Mouse (Mus musculus) embryonic facial prominence, embryonic 12.5 days (tissue): Measurements from ENCODE around the gene Knop1. TPM values are rescaled to one million over a fixed set of nuclear protein-coding genes. Genes with fewer than 3 reads are reported as not detected.
A peak's percentile ranks its signal among the peaks of the same experiment; 100 is the strongest.

Experiments used
- ATAC-seq: fragments of 200-750 bp; cut with Nextera tagmentation; 2 replicates; pipeline ENCODE4 v1.8.0; 2017; ENCODE audit not compliant: insufficient number of reproducible peaks, insufficient read depth, low FRiP score, low TSS enrichment
- H3K27ac ChIP-seq: fragments of 300-500 bp; sonication (generic); 2 replicates; pipeline ENCODE4 v1.5.1; 2016; ENCODE audit warnings: mild to moderate bottlenecking
- H3K27me3 ChIP-seq: fragments of 300-500 bp; sonication (generic); 2 replicates; pipeline ENCODE4 v1.6.1; 2016; ENCODE audit warnings: mild to moderate bottlenecking, moderate library complexity
- H3K36me3 ChIP-seq: fragments of 300-500 bp; sonication (generic); 2 replicates; pipeline ENCODE4 v1.6.1; 2016; ENCODE audit warnings: mild to moderate bottlenecking
- H3K4me1 ChIP-seq: fragments of 300-500 bp; sonication (generic); 2 replicates; pipeline ENCODE4 v1.6.1; 2016
- H3K4me2 ChIP-seq: fragments of 300-500 bp; sonication (generic); replicated peaks from 2 replicates; pipeline ENCODE4 v1.6.1; 2016; ENCODE audit warnings: mild to moderate bottlenecking, moderate library complexity
- H3K4me3 ChIP-seq: fragments of 300-500 bp; sonication (generic); 2 replicates; pipeline ENCODE4 v1.5.1; 2016; ENCODE audit warnings: mild to moderate bottlenecking
- H3K9ac ChIP-seq: fragments of 300-500 bp; sonication (generic); 2 replicates; pipeline ENCODE4 v1.6.1; 2016; ENCODE audit warnings: mild to moderate bottlenecking, moderate library complexity
- H3K9me3 ChIP-seq: fragments of 300-500 bp; sonication (generic); 2 replicates; pipeline ENCODE4 v1.6.1; 2016; ENCODE audit warnings: mild to moderate bottlenecking, moderate library complexity
- WGBS: fragments of 180-500 bp; shearing (Covaris S2); methylation state at CpG from one replicate; pipeline ENCODE4 v1.1.7; 2016; 5-methylcytosine and 5-hydroxymethylcytosine counted together
- polyA plus RNA-seq: library from polyadenylated mRNA; unstranded; fragments of >200 nt; fragmentation: Nextera tagmentation; extraction: Ambion mirVana; gene quantifications from 2 replicates; pipeline ENCODE4 v1.2.1, GENCODE M21; 2016

The Knop1 gene
- polyA plus RNA-seq, 1 experiment from 2014 or later = 120 TPM

GRCm38 (mm10) chr7:118879466-118880029, 23.5 kb upstream of the Knop1 start:
- ATAC-seq = no peak
- no peak overlapping the region for H3K4me2 ChIP-seq
- H3K9ac ChIP-seq = no peak overlapping the region
- no peaks in the 10 kb centered on the region for H3K27me3 ChIP-seq
- H3K36me3 ChIP-seq = no peaks in the 10 kb centered on the region
- no peaks in the 10 kb centered on the region for H3K9me3 ChIP-seq
- no peak overlapping the region for H3K4me3 ChIP-seq
- H3K4me1 ChIP-seq = no peaks in the 10 kb centered on the region
- H3K27ac ChIP-seq = no peak overlapping the region
- 78% methylated on average over 3 of the region's 3 CpGs for WGBS

- Histone ChIP-seq H3K4me2 (no peak overlapping the region), H3K27ac (no peak overlapping the region), H3K9me3 (no peaks in the 10 kb centered on the region), H3K36me3 (no peaks in the 10 kb centered on the region), H3K27me3 (no peaks in the 10 kb centered on the region), H3K4me1 (no peaks in the 10 kb centered on the region), H3K4me3 (no peak overlapping the region), H3K9ac (no peak overlapping the region)
- no peak for ATAC-seq
- 63% methylated on average over 2 of the region's 2 CpGs for WGBS
Observed at GRCm38 (mm10) chr7:118865362-118865761, 9.3 kb upstream of the Knop1 start.

- H3K4me3 ChIP-seq = no peak overlapping the region
- H3K4me1 ChIP-seq = peaks cover 12% of the 10 kb centered on the region; the same call in 1 of the 2 replicates
- no peak overlapping the region for H3K9ac ChIP-seq
- no peaks in the 10 kb centered on the region for H3K27me3 ChIP-seq
- ATAC-seq = no peak
- 91% methylated on average over 1 of the region's 1 CpGs for WGBS
- H3K9me3 ChIP-seq = no peaks in the 10 kb centered on the region
- H3K36me3 ChIP-seq = no peaks in the 10 kb centered on the region
- no peak overlapping the region for H3K4me2 ChIP-seq
- no peak overlapping the region for H3K27ac ChIP-seq
Observed at GRCm38 (mm10) chr7:118858640-118859039, 2.6 kb upstream of the Knop1 start.

GRCm38 (mm10) chr7:118855171-118855876, 730 bp downstream of the Knop1 start, which contains the start of gene Iqck:
TSS of gene Iqck (plus strand) at chr7:118855752.
- WGBS = under 1% methylated on average over 57 of the region's 57 CpGs
- no peaks in the 10 kb centered on the region for H3K27me3 ChIP-seq
- H3K4me1 ChIP-seq = peaks cover 12% of the 10 kb centered on the region; the same call in 1 of the 2 replicates
- peak; percentile 94 for ATAC-seq
- H3K9me3 ChIP-seq = no peaks in the 10 kb centered on the region
- peak within 1 kb of the TSS; percentile 83 for H3K4me3 ChIP-seq
- peak within 1 kb of the TSS; percentile 68; the same call in 1 of the 2 replicates for H3K27ac ChIP-seq
- H3K4me2 ChIP-seq = peak within 1 kb of the TSS; percentile 64
- peak within 1 kb of the TSS; percentile 67 for H3K9ac ChIP-seq
- peaks cover 29% of the 10 kb centered on the region for H3K36me3 ChIP-seq

GRCm38 (mm10) chr7:118854606-118855005, 1.4 kb downstream of the Knop1 start:
- Histone ChIP-seq H3K4me3 (peak overlapping the region; percentile 83), H3K36me3 (peaks cover 36% of the 10 kb centered on the region), H3K9me3 (no peaks in the 10 kb centered on the region), H3K4me1 (peaks cover 12% of the 10 kb centered on the region; the same call in 1 of the 2 replicates), H3K9ac (peak overlapping the region; percentile 67), H3K27ac (no peak overlapping the region), H3K4me2 (peak overlapping the region; percentile 64), H3K27me3 (no peaks in the 10 kb centered on the region)
- WGBS = 18% methylated on average over 3 of the region's 3 CpGs
- no peak for ATAC-seq

GRCm38 (mm10) chr7:118852611-118853010, 3.4 kb downstream of the Knop1 start:
- WGBS = 84% methylated on average over 4 of the region's 4 CpGs
- Histone ChIP-seq H3K9ac (no peak overlapping the region), H3K27ac (no peak overlapping the region), H3K4me1 (peaks cover 12% of the 10 kb centered on the region; the same call in 1 of the 2 replicates), H3K9me3 (no peaks in the 10 kb centered on the region), H3K4me3 (no peak overlapping the region), H3K36me3 (peaks cover 56% of the 10 kb centered on the region), H3K27me3 (no peaks in the 10 kb centered on the region), H3K4me2 (no peak overlapping the region)
- ATAC-seq = no peak

- H3K9me3 ChIP-seq = no peaks in the 10 kb centered on the region
- peaks cover 12% of the 10 kb centered on the region; the same call in 1 of the 2 replicates for H3K4me1 ChIP-seq
- no peak overlapping the region for H3K27ac ChIP-seq
- no peaks in the 10 kb centered on the region for H3K27me3 ChIP-seq
- H3K4me3 ChIP-seq = no peak overlapping the region
- H3K36me3 ChIP-seq = peaks cover 65% of the 10 kb centered on the region
- no peak overlapping the region for H3K9ac ChIP-seq
- no peak overlapping the region for H3K4me2 ChIP-seq
- 93% methylated on average over 7 of the region's 7 CpGs for WGBS
- no peak for ATAC-seq
Observed at GRCm38 (mm10) chr7:118851571-118851970, 4.5 kb downstream of the Knop1 start.

- 80% methylated on average over 9 of the region's 9 CpGs for WGBS
- no peak for ATAC-seq
- H3K4me2 ChIP-seq = no peak overlapping the region
- no peak overlapping the region for H3K4me3 ChIP-seq
- H3K27me3 ChIP-seq = no peaks in the 10 kb centered on the region
- H3K9ac ChIP-seq = no peak overlapping the region
- H3K9me3 ChIP-seq = no peaks in the 10 kb centered on the region
- H3K27ac ChIP-seq = no peak overlapping the region
- H3K36me3 ChIP-seq = peaks cover 73% of the 10 kb centered on the region
- peaks cover 9% of the 10 kb centered on the region; the same call in 1 of the 2 replicates for H3K4me1 ChIP-seq
Observed at GRCm38 (mm10) chr7:118850676-118851290, 5.3 kb downstream of the Knop1 start.

- Histone ChIP-seq H3K27ac (no peak overlapping the region), H3K36me3 (peaks cover 84% of the 10 kb centered on the region), H3K4me2 (no peak overlapping the region), H3K9ac (no peak overlapping the region), H3K9me3 (no peaks in the 10 kb centered on the region), H3K4me1 (peaks cover 7% of the 10 kb centered on the region; the same call in 1 of the 2 replicates), H3K4me3 (no peak overlapping the region), H3K27me3 (no peaks in the 10 kb centered on the region)
- ATAC-seq = no peak
- WGBS = 86% methylated on average over 5 of the region's 5 CpGs
Observed at GRCm38 (mm10) chr7:118849543-118850250, 6.4 kb downstream of the Knop1 start.

GRCm38 (mm10) chr7:118848796-118849195, 7.3 kb downstream of the Knop1 start:
- Histone ChIP-seq H3K27ac (no peak overlapping the region), H3K36me3 (peaks cover 93% of the 10 kb centered on the region), H3K9me3 (no peaks in the 10 kb centered on the region), H3K4me2 (no peak overlapping the region), H3K4me3 (no peak overlapping the region), H3K9ac (no peak overlapping the region), H3K4me1 (0 out of 2 replicates have a peak, but pooled peaks cover under 1% of the 10 kb centered on the region), H3K27me3 (no peaks in the 10 kb centered on the region)
- 77% methylated on average over 10 of the region's 10 CpGs for WGBS
- no peak for ATAC-seq

- H3K9me3 ChIP-seq = no peaks in the 10 kb centered on the region
- no peak overlapping the region for H3K27ac ChIP-seq
- peaks cover 96% of the 10 kb centered on the region for H3K36me3 ChIP-seq
- H3K4me2 ChIP-seq = no peak overlapping the region
- no peak for ATAC-seq
- no peak overlapping the region for H3K4me3 ChIP-seq
- no peak overlapping the region for H3K9ac ChIP-seq
- H3K4me1 ChIP-seq = no peaks in the 10 kb centered on the region
- H3K27me3 ChIP-seq = no peaks in the 10 kb centered on the region
- 94% methylated on average over 4 of the region's 4 CpGs for WGBS
Observed at GRCm38 (mm10) chr7:118846329-118846728, 9.7 kb downstream of the Knop1 start.
